Mouse (Mus musculus) MEL (cell line): ENCODE data around the gene Cmss1. TPM values are rescaled to one million over a fixed set of nuclear protein-coding genes. Genes with fewer than 3 reads are reported as not detected.

Source experiments
- DNase-seq: peaks from one replicate; pipeline ENCODE4 v3.0.0; 2011; ENCODE audit warnings: low read depth, low spot score
- H3K27ac ChIP-seq: 2 replicates; pipeline ENCODE4 v1.5.1; 2012; ENCODE audit warnings: low read depth, mild to moderate bottlenecking, control low read depth, low read length, moderate library complexity; ENCODE audit not compliant: control insufficient read depth
- H3K27me3 ChIP-seq, 2 experiments: fragments of 150-350 bp in 1 of 2; sonication (generic) in 1 of 2; 2 replicates each; pipeline ENCODE4 v1.6.1; 2012; ENCODE audit warnings: low read length in 2 of 2, mild to moderate bottlenecking in 2 of 2, improper control_type of control experiment in 1 of 2, moderate library complexity in 1 of 2; ENCODE audit not compliant: insufficient read depth in 2 of 2, control insufficient read depth in 1 of 2
- H3K36me3 ChIP-seq, 2 experiments: 2 replicates each; pipeline ENCODE4 v1.6.1; 2012 to 2014; ENCODE audit warnings: low read length in 2 of 2, improper control_type of control experiment in 1 of 2, inconsistent platforms in 1 of 2, mild to moderate bottlenecking in 1 of 2; ENCODE audit not compliant: insufficient read depth in 2 of 2, control insufficient read depth in 1 of 2
- H3K4me1 ChIP-seq, 2 experiments: fragments of 150-350 bp in 1 of 2; sonication (generic) in 1 of 2; 2 replicates each; pipeline ENCODE4 v1.6.1; 2012; ENCODE audit warnings: low read length in 2 of 2, improper control_type of control experiment in 1 of 2, mild to moderate bottlenecking in 1 of 2; ENCODE audit not compliant: insufficient read depth in 2 of 2, control insufficient read depth in 1 of 2
- H3K4me3 ChIP-seq, 2 experiments: fragments of 150-350 bp in 1 of 2; sonication (generic) in 1 of 2; 2 replicates each; pipeline ENCODE4 v1.5.1; 2012; ENCODE audit warnings: low read depth in 2 of 2, low read length in 2 of 2, mild to moderate bottlenecking in 2 of 2, moderate library complexity in 2 of 2, control low read depth in 1 of 2, improper control_type of control experiment in 1 of 2; ENCODE audit not compliant: control insufficient read depth in 1 of 2, insufficient read depth in 1 of 2
- H3K79me2 ChIP-seq: 2 replicates; pipeline ENCODE4 v1.6.1; 2012; ENCODE audit warnings: mild to moderate bottlenecking, low read length, moderate library complexity; ENCODE audit not compliant: control insufficient read depth, poor library complexity, insufficient read depth
- H3K9ac ChIP-seq: 2 replicates; pipeline ENCODE4 v1.6.1; 2012; ENCODE audit warnings: low read depth, mild to moderate bottlenecking, control low read depth, low read length, moderate library complexity; ENCODE audit not compliant: control insufficient read depth, poor library complexity, severe bottlenecking
- H3K9me3 ChIP-seq: fragments of 150-350 bp; sonication (generic); replicated peaks from 2 replicates; pipeline ENCODE4 v1.6.1; 2012; ENCODE audit warnings: mild to moderate bottlenecking, low read length, improper control_type of control experiment, moderate library complexity; ENCODE audit not compliant: insufficient read depth
- BHLHE40 ChIP-seq: IDR thresholded peaks from 2 replicates; pipeline ENCODE4 v1.6.1; 2012; ENCODE audit warnings: low read depth, mild to moderate bottlenecking, inconsistent platforms, low read length, improper control_type of control experiment, borderline replicate concordance
- CTCF ChIP-seq, 3 experiments: IDR thresholded peaks in 2 of 3; conservative IDR thresholded peaks in 1 of 3; 2 replicates each; pipeline ENCODE4 v1.5.1; 2011 to 2012; ENCODE audit warnings: low read length in 3 of 3, low read depth in 2 of 3, mild to moderate bottlenecking in 2 of 3, improper control_type of control experiment in 1 of 3, inconsistent platforms in 1 of 3, mixed read lengths in 1 of 3, moderate library complexity in 1 of 3; ENCODE audit not compliant: control insufficient read depth in 1 of 3, insufficient read depth in 1 of 3, poor library complexity in 1 of 3, severe bottlenecking in 1 of 3
- E2F4 ChIP-seq: IDR thresholded peaks from 2 replicates; pipeline ENCODE4 v1.6.1; 2011; ENCODE audit warnings: low read depth, low read length, improper control_type of control experiment, borderline replicate concordance
- ELF1 ChIP-seq: IDR thresholded peaks from 2 replicates; pipeline ENCODE4 v1.6.1; 2014; ENCODE audit warnings: low read depth, mild to moderate bottlenecking, inconsistent platforms, low read length, improper control_type of control experiment, moderate library complexity
- EP300 ChIP-seq, 2 experiments: IDR thresholded peaks; 2 replicates each; pipeline ENCODE4 v1.6.1; 2011; ENCODE audit warnings: improper control_type of control experiment in 2 of 2, low read length in 2 of 2, low read depth in 1 of 2, mild to moderate bottlenecking in 1 of 2
- HCFC1 ChIP-seq: IDR thresholded peaks from 2 replicates; pipeline ENCODE4 v1.6.1; 2012; ENCODE audit warnings: low read depth, mild to moderate bottlenecking, inconsistent platforms, low read length, improper control_type of control experiment, moderate library complexity
- KAT2A ChIP-seq: conservative IDR thresholded peaks from 2 replicates; pipeline ENCODE4 v1.6.1; 2012; ENCODE audit warnings: low read depth, low read length, improper control_type of control experiment, inconsistent platforms
- MAFK ChIP-seq: IDR thresholded peaks from 2 replicates; pipeline ENCODE4 v1.6.1; 2011; ENCODE audit warnings: low read depth, mild to moderate bottlenecking, low read length, improper control_type of control experiment, borderline replicate concordance
- MYC ChIP-seq: IDR thresholded peaks from 2 replicates; pipeline ENCODE4 v1.6.1; 2011; ENCODE audit warnings: low read depth, mild to moderate bottlenecking, low read length, improper control_type of control experiment, moderate library complexity
- NRF1 ChIP-seq: IDR thresholded peaks from 2 replicates; pipeline ENCODE4 v1.6.1; 2014; ENCODE audit warnings: low read depth, mild to moderate bottlenecking, inconsistent platforms, low read length, improper control_type of control experiment, moderate library complexity; ENCODE audit not compliant: poor library complexity, insufficient read depth, severe bottlenecking
- POLR2A ChIP-seq, 2 experiments: IDR thresholded peaks; 2 replicates each; pipeline ENCODE4 v1.6.1; 2011 to 2012; ENCODE audit warnings: low read length in 2 of 2, mild to moderate bottlenecking in 2 of 2, control low read depth in 1 of 2, improper control_type of control experiment in 1 of 2, low read depth in 1 of 2, moderate library complexity in 1 of 2; ENCODE audit not compliant: control insufficient read depth in 1 of 2, insufficient read depth in 1 of 2, poor library complexity in 1 of 2
- POLR2AphosphoS2 ChIP-seq: IDR thresholded peaks from 2 replicates; pipeline ENCODE4 v1.6.1; 2011; ENCODE audit warnings: low read length, improper control_type of control experiment
- POLR2AphosphoS5 ChIP-seq: IDR thresholded peaks from 2 replicates; pipeline ENCODE4 v1.6.1; 2012; ENCODE audit warnings: low read depth, borderline replicate concordance, mild to moderate bottlenecking, inconsistent platforms, low read length, moderate library complexity, mixed read lengths
- SMC3 ChIP-seq: IDR thresholded peaks from 2 replicates; pipeline ENCODE4 v1.6.1; 2011; ENCODE audit warnings: low read depth, low read length, improper control_type of control experiment
- TAL1 ChIP-seq: IDR thresholded peaks from 2 replicates; pipeline ENCODE4 v1.6.1; 2012; ENCODE audit warnings: mild to moderate bottlenecking, inconsistent platforms, low read length, moderate library complexity, mixed read lengths
- TBP ChIP-seq: IDR thresholded peaks from 2 replicates; pipeline ENCODE4 v1.8.0; 2011; ENCODE audit warnings: low read depth, low read length, improper control_type of control experiment
- UBTF ChIP-seq: IDR thresholded peaks from 2 replicates; pipeline ENCODE4 v1.6.1; 2012; ENCODE audit warnings: low read depth, mild to moderate bottlenecking, inconsistent platforms, low read length, improper control_type of control experiment, moderate library complexity, borderline replicate concordance; ENCODE audit not compliant: insufficient read depth
- polyA plus RNA-seq, 2 experiments: library from polyadenylated mRNA; stranded (reverse) in 1 of 2; unstranded in 1 of 2; fragments of >175 nt in 1 of 2; fragments of >200 nt in 1 of 2; gene quantifications; 2 replicates each; pipeline versions ENCODE4 v1.2.1 to v1.2.4; 2012; ENCODE audit warnings: low replicate concordance in 2 of 2, low read depth in 1 of 2; ENCODE audit not compliant: insufficient read length in 2 of 2, insufficient read depth in 1 of 2, missing spikeins in 1 of 2
- total RNA-seq: library from RNA; depleted of rRNA; stranded (reverse); fragments of 300-350 nt; gene quantifications from 2 replicates; pipeline ENCODE4 v1.2.3, GENCODE M21; 2012

The Cmss1 gene
- total and polyA plus RNA-seq, 3 experiments = 80.9 to 94.7 TPM; not detected in 1

DNA sequence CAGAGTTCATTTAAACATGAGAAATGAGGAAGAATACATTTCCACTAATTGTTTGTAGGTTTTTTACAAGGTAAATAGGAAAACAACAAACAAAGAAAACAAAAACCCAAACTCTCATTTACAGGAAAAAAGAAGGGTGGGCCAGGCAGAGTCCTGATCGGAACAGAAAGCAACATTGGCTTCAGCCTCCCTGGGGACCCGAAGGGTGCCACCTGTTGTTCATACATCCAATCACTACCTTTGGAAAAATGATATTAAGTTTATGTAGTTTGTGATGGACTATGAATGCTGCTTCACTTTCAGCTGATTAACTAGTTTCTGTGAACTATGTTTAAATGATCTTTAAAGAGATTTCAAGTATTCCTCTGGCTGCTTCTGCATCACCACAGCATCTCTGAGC, 55.0 kb downstream of the Cmss1 start:
- H3K4me3 ChIP-seq = no peak overlapping the region
- H3K36me3 ChIP-seq = peaks cover 0 to 6% of the 10 kb centered on the region in 2 experiments; a peak in 2 of 4 replicates
- H3K27ac ChIP-seq = no peak overlapping the region
- H3K9me3 ChIP-seq = no peaks in the 10 kb centered on the region
- TF ChIP-seq CTCF (IDR thresholded peaks at IDR 0.05 in 2 of 3, conservative IDR thresholded peaks at IDR 0.05 in 1 of 3; ENCODE audit: control insufficient read depth in 1 of 3, insufficient read depth in 1 of 3, low read depth in 2 of 3, low read length in 3 of 3, poor library complexity in 1 of 3, severe bottlenecking in 1 of 3) = peak in 1 of 3 experiments; percentile 12; a peak in 2 of 6 replicates
- no peak for TF ChIP-seq TAL1
- TF ChIP-seq, all 39 proteins: peak for 1
- DNase-seq = no peak
- Histone ChIP-seq H3K4me1 (peaks cover 0 to 6% of the 10 kb centered on the region in 2 experiments; a peak in 2 of 4 replicates), H3K79me2 (peaks cover 3% of the 10 kb centered on the region), H3K27me3 (no peaks in the 10 kb centered on the region), H3K9ac (no peak overlapping the region)

DNA sequence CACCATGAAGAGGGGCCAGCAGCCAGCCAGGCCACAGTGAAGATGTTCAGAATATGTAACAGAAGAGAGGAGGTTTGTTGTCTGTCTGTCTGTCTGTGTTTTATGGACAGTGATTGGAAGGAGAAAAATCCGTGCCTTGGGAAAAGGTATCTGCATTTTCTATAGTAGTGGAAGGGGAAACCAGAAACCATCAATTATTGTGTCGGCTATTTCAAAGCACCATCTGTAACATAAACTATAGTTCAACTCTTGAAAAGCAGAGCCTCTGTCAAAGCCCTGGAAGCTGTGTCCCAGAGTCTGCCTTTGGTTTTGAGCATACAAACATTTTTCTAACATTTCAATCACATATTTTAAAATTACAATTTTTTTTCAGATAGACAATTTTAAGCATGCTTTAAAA, 55.8 kb downstream of the Cmss1 start:
- no peak for DNase-seq
- no peak overlapping the region for H3K9ac ChIP-seq
- H3K4me3 ChIP-seq = no peak overlapping the region
- TF ChIP-seq E2F4 = no peak
- no peak for TF ChIP-seq MAFK
- TF ChIP-seq UBTF = no peak
- TF ChIP-seq HCFC1 = no peak
- TF ChIP-seq TAL1 = no peak
- no peak for TF ChIP-seq KAT2A
- TF ChIP-seq EP300 (IDR thresholded peaks at IDR 0.05; ENCODE audit: low read depth in 1 of 2, low read length in 2 of 2) = no peak
- no peak for TF ChIP-seq POLR2A (IDR thresholded peaks at IDR 0.05; ENCODE audit: control insufficient read depth in 1 of 2, insufficient read depth in 1 of 2, low read depth in 1 of 2, low read length in 2 of 2, poor library complexity in 1 of 2)
- TF ChIP-seq ELF1 = no peak
- TF ChIP-seq POLR2AphosphoS5 = no peak
- TF ChIP-seq TBP = no peak
- no peak for TF ChIP-seq NRF1
- no peak for TF ChIP-seq POLR2AphosphoS2
- no peak for TF ChIP-seq SMC3
- TF ChIP-seq MYC = no peak
- TF ChIP-seq BHLHE40 = no peak
- H3K36me3 ChIP-seq = peaks cover 0 to 6% of the 10 kb centered on the region in 2 experiments; a peak in 2 of 4 replicates
- H3K79me2 ChIP-seq = peaks cover 3% of the 10 kb centered on the region
- peaks cover 0 to 6% of the 10 kb centered on the region in 2 experiments; a peak in 2 of 4 replicates for H3K4me1 ChIP-seq
- H3K27ac ChIP-seq = no peak overlapping the region
- H3K9me3 ChIP-seq = no peaks in the 10 kb centered on the region
- no peaks in the 10 kb centered on the region for H3K27me3 ChIP-seq
